Mouse (Mus musculus): Measurements from ENCODE around the gene Mageb2. TPM values are rescaled to one million over a fixed set of nuclear protein-coding genes. Genes with fewer than 3 reads are reported as not detected.
"Not testable (repeated sequence)": the region's sequence is repeated elsewhere in the genome, so short reads cannot be mapped to it uniquely, and the experiment has no call there.

Mageb2 gene
- polyA plus RNA-seq (2012; ENCODE audit: insufficient read depth, insufficient read length, missing spikeins): not detected in 2 replicates

DNA sequence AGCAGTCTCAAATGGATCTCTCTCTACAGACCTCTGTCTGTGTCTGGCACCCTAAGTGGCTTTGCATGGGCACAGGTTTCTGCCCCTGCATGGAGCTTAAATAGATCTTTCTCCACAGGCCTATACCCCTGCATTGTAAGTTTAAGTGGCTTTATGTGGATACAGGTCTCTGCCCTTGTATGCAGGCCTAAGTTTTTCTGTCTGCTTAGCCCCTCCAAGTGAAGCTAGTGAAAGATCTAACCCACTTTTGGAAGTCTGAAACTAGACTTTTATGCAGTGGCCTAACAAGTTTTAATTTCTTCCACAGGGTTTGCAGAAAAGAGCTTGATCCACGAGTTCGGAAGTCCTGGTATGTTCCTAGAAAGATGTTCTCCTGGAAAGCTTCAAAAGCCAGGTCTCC is at the start of gene Mageb2:
Gene Mageb2 (plus strand): TSS at position 301 of the 400 bp plus-strand sequence.
- not testable (repeated sequence) for H3K4me3 ChIP-seq (ENCODE audit: insufficient read depth, low read depth, low read length); H3K4me1 ChIP-seq (ENCODE audit: control insufficient read depth, insufficient read depth, insufficient read length, low read length); H3K27ac ChIP-seq (replicated peaks; ENCODE audit: low read depth, low read length)

DNA sequence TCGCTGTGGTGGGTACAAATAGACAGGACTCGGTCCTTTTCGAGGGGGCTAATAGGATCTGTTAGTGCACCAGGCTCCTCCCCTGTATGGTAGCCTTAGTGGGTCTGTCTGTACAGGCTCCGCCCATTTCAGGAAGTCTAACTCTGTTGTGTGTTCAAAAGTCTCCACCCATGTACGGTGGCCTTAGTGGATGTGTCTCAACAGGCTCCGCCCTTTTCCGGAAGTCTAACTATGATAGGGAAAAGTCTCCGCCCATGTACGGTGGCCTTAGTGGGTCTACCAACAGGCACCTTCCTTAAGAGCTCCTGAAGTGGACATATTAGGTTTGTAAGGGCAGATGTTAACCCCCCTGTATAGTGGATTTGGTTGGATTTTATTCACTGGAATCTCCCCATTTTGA is 18.2 kb upstream of the Mageb2 start:
- H3K4me3 ChIP-seq (ENCODE audit: insufficient read depth, low read depth, low read length); H3K27ac ChIP-seq (replicated peaks; ENCODE audit: low read depth, low read length); H3K4me1 ChIP-seq (ENCODE audit: control insufficient read depth, insufficient read depth, insufficient read length, low read length): not testable (repeated sequence)

Other genes starting within 250 kb of the Mageb2 start
- not detected in 2 replicates for gene Gm5072, start 60.8 kb downstream of the Mageb2 start, polyA plus RNA-seq (2012; ENCODE audit: insufficient read depth, insufficient read length, missing spikeins)
- not detected in 2 replicates for gene Gm8914, start 148.4 kb downstream of the Mageb2 start, polyA plus RNA-seq (2012; ENCODE audit: insufficient read depth, insufficient read length, missing spikeins)
- gene 1700084M14Rik, start 244.2 kb downstream of the Mageb2 start, polyA plus RNA-seq (2012; ENCODE audit: insufficient read depth, insufficient read length, missing spikeins): not detected in 2 replicates

All from brown adipose tissue, adult 24 weeks (tissue).